Mouse (Mus musculus): Measurements from ENCODE around the gene Gga1.

Gga1 gene

GRCm38 (mm10) chr15:78876991-78877809, at the start of gene Gga1:
Gga1 (plus strand) TSS chr15:78877190.
- peak; percentile 98 for DNase-seq (ENCODE audit: extremely low spot score, low read depth, low spot score)

GRCm38 (mm10) chr15:78828315-78828714, 48.7 kb upstream of the Gga1 start:
- DNase-seq (ENCODE audit: extremely low spot score, low read depth, low spot score), result no peak

GRCm38 (mm10) chr15:78829636-78830035, 47.4 kb upstream of the Gga1 start:
- no peak for DNase-seq (ENCODE audit: extremely low spot score, low read depth, low spot score)

GRCm38 (mm10) chr15:78830742-78831719, 46.0 kb upstream of the Gga1 start:
- DNase-seq (ENCODE audit: extremely low spot score, low read depth, low spot score), result no peak

- DNase-seq (ENCODE audit: extremely low spot score, low read depth, low spot score), result no peak
These were observed 45.0 kb upstream of the Gga1 start for GRCm38 (mm10) chr15:78831720-78832657.

GRCm38 (mm10) chr15:78832701-78833123, 44.3 kb upstream of the Gga1 start:
- no peak for DNase-seq (ENCODE audit: extremely low spot score, low read depth, low spot score)

- DNase-seq (ENCODE audit: extremely low spot score, low read depth, low spot score), result no peak
These were observed 43.4 kb upstream of the Gga1 start for GRCm38 (mm10) chr15:78833582-78833981.

- DNase-seq (ENCODE audit: extremely low spot score, low read depth, low spot score), result no peak
These were observed 42.6 kb upstream of the Gga1 start for GRCm38 (mm10) chr15:78834233-78835005.

- DNase-seq (ENCODE audit: extremely low spot score, low read depth, low spot score), result no peak
These were observed 41.5 kb upstream of the Gga1 start for GRCm38 (mm10) chr15:78835200-78836085.

GRCm38 (mm10) chr15:78836086-78836621, 40.8 kb upstream of the Gga1 start:
- no peak for DNase-seq (ENCODE audit: extremely low spot score, low read depth, low spot score)

- no peak for DNase-seq (ENCODE audit: extremely low spot score, low read depth, low spot score)
These were observed 37.2 kb upstream of the Gga1 start for GRCm38 (mm10) chr15:78839744-78840143.

GRCm38 (mm10) chr15:78840241-78840640, 36.7 kb upstream of the Gga1 start:
- no peak for DNase-seq (ENCODE audit: extremely low spot score, low read depth, low spot score)

- DNase-seq (ENCODE audit: extremely low spot score, low read depth, low spot score), result no peak
These were observed 36.2 kb upstream of the Gga1 start for GRCm38 (mm10) chr15:78840751-78841150.

- no peak for DNase-seq (ENCODE audit: extremely low spot score, low read depth, low spot score)
These were observed 35.7 kb upstream of the Gga1 start for GRCm38 (mm10) chr15:78841161-78841790.

GRCm38 (mm10) chr15:78842371-78843163, 34.4 kb upstream of the Gga1 start, which contains the start of gene Cdc42ep1:
Cdc42ep1 (plus strand) TSS chr15:78842624.
- DNase-seq (ENCODE audit: extremely low spot score, low read depth, low spot score), result no peak

GRCm38 (mm10) chr15:78843581-78844469, 33.2 kb upstream of the Gga1 start:
- no peak for DNase-seq (ENCODE audit: extremely low spot score, low read depth, low spot score)
